Mouse (Mus musculus): Measurements from ENCODE around the gene Kcne1.

Gene Kcne1

GRCm38 (mm10) chr16:92307947-92308346 lies 51.3 kb downstream of the Kcne1 start:
- DNase-seq (ENCODE audit: low spot score in 2 of 2): no peak

GRCm38 (mm10) chr16:92305519-92305918 lies 53.7 kb downstream of the Kcne1 start:
- DNase-seq (ENCODE audit: low spot score in 2 of 2): no peak

- no peak for DNase-seq (ENCODE audit: low spot score in 2 of 2)
These were observed 56.8 kb downstream of the Kcne1 start for GRCm38 (mm10) chr16:92302506-92302905.

- peak; percentile 35 to 49 for DNase-seq (ENCODE audit: low spot score in 2 of 2)
These were observed 57.3 kb downstream of the Kcne1 start for GRCm38 (mm10) chr16:92301989-92302388.

- no peak for DNase-seq (ENCODE audit: low spot score in 2 of 2)
These were observed 57.9 kb downstream of the Kcne1 start for GRCm38 (mm10) chr16:92301412-92301806.

GRCm38 (mm10) chr16:92300649-92301411 lies 58.4 kb downstream of the Kcne1 start, which contains the start of gene Smim11:
Gene Smim11 (plus strand): TSS chr16:92301286.
- peak; percentile 94 to 96 for DNase-seq (ENCODE audit: low spot score in 2 of 2)

Measured in heart, adult 9 months (tissue).